Mouse (Mus musculus): ENCODE measurements around the gene March6. TPM values are rescaled to one million over a fixed set of nuclear protein-coding genes. Genes with fewer than 3 reads are reported as not detected.

The March6 gene
- polyA plus RNA-seq, 1 experiment from 2014 or later: 12.9 TPM

- no peak overlapping the region for H3K9ac ChIP-seq (ENCODE audit: low read length)
- no peak for ATAC-seq (ENCODE audit: low FRiP score, low TSS enrichment)
- H3K27ac ChIP-seq (replicated peaks): no peak overlapping the region
- DNase-seq (ENCODE audit: low spot score): no peak
- H3K9me3 ChIP-seq (ENCODE audit: control insufficient read depth, low read length): no peaks in the 10 kb centered on the region
- no peaks in the 10 kb centered on the region for H3K4me1 ChIP-seq (replicated peaks; ENCODE audit: control insufficient read depth, insufficient read depth)
- H3K4me2 ChIP-seq (replicated peaks; ENCODE audit: low read depth): no peak overlapping the region
- no peak for TF ChIP-seq CTCF (IDR thresholded peaks at IDR 0.05; ENCODE audit: low read depth)
- TF ChIP-seq EP300 (optimal IDR thresholded peaks at IDR 0.05): no peak
- WGBS: 81% methylated on average over 1 of the region's 1 CpGs
- H3K36me3 ChIP-seq (ENCODE audit: control insufficient read depth, insufficient read depth, low read length): no peaks in the 10 kb centered on the region
- H3K27me3 ChIP-seq (ENCODE audit: control insufficient read depth, insufficient read depth, low read length): no peaks in the 10 kb centered on the region
- no peak overlapping the region for H3K4me3 ChIP-seq (ENCODE audit: low read depth, low read length)
Measured at GRCm38 (mm10) chr15:31511795-31512194, 19.1 kb downstream of the March6 start.

DNA sequence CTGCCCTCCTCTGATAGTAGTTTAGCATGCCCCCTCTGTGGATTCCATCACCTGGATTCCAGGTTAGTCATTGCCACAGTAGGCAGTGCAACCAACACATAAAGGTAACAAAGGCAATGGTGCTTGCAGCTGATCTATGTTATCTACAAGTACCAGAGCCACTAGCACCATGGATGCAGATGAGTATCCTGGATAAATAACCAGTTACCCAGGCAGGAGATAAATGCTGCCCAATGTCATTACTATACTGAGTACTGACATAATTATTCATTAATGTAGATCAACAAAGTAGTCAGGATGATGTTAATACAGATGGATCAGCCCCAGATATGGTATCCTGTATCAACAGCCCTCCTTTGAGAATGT, 19.5 kb downstream of the March6 start:
- TF ChIP-seq CTCF (IDR thresholded peaks at IDR 0.05; ENCODE audit: low read depth): no peak
- TF ChIP-seq EP300 (optimal IDR thresholded peaks at IDR 0.05): no peak
- Histone ChIP-seq H3K36me3 (ENCODE audit: control insufficient read depth, insufficient read depth, low read length) (no peaks in the 10 kb centered on the region), H3K27ac (replicated peaks) (no peak overlapping the region), H3K4me2 (replicated peaks; ENCODE audit: low read depth) (no peak overlapping the region), H3K4me3 (ENCODE audit: low read depth, low read length) (no peak overlapping the region), H3K9ac (ENCODE audit: low read length) (no peak overlapping the region), H3K27me3 (ENCODE audit: control insufficient read depth, insufficient read depth, low read length) (no peaks in the 10 kb centered on the region), H3K9me3 (ENCODE audit: control insufficient read depth, low read length) (no peaks in the 10 kb centered on the region), H3K4me1 (replicated peaks; ENCODE audit: control insufficient read depth, insufficient read depth) (no peaks in the 10 kb centered on the region)
- no peak for ATAC-seq (ENCODE audit: low FRiP score, low TSS enrichment)
- DNase-seq (ENCODE audit: low spot score): no peak

DNA sequence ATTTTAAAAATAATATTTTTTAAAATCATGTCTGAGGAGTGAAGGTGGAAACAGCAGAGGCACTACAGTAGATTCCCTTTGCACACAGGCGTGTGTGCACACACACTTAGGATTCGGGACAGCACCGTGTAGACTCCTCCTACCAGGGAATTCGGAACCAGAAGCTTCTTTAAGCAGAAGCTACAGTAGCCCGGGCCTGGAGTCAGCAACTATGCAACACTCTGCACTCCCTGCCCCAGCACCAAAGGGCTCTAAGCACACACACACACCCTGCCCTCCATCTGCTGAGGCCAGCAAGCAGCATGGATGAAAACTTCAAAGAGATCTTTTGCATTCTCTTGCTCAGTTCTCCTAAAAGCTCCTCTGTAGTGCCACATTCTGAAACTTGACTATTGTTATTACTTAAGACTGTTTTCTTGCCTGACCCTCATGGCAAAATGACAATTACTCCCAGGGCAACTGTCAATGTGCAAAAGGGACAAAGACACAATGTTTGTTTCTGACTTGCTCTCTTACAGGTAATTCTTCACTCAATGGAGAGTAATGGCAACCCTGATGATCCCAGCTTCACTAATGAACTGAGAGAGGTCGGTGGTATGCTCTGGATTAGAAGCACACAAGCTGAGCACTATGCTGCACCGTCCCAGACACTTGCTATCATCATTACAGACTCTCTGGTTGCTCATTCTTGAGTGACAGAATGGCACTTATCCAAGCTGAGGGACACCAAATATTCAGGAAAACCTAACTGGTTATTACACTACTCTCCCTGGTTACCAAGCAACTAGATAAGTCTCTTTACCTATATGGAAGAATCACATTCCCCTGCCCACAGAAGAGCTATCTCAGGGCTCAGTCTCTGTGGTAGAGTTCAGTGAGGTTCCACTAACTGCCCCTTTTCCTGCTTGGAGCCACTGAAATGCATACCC, 20.1 kb downstream of the March6 start:
- Histone ChIP-seq H3K27ac (replicated peaks) (no peak overlapping the region), H3K4me3 (ENCODE audit: low read depth, low read length) (no peak overlapping the region), H3K36me3 (ENCODE audit: control insufficient read depth, insufficient read depth, low read length) (no peaks in the 10 kb centered on the region), H3K9me3 (ENCODE audit: control insufficient read depth, low read length) (no peaks in the 10 kb centered on the region), H3K27me3 (ENCODE audit: control insufficient read depth, insufficient read depth, low read length) (no peaks in the 10 kb centered on the region), H3K9ac (ENCODE audit: low read length) (no peak overlapping the region), H3K4me2 (replicated peaks; ENCODE audit: low read depth) (no peak overlapping the region), H3K4me1 (replicated peaks; ENCODE audit: control insufficient read depth, insufficient read depth) (no peaks in the 10 kb centered on the region)
- DNase-seq (ENCODE audit: low spot score) (no peak), ATAC-seq (ENCODE audit: low FRiP score, low TSS enrichment) (no peak)
- no peak for TF ChIP-seq CTCF (IDR thresholded peaks at IDR 0.05; ENCODE audit: low read depth)
- no peak for TF ChIP-seq EP300 (optimal IDR thresholded peaks at IDR 0.05)
- 49% methylated on average over 7 of the region's 7 CpGs for WGBS

GRCm38 (mm10) chr15:31505082-31505481, 25.8 kb downstream of the March6 start:
- Histone ChIP-seq H3K27me3 (ENCODE audit: control insufficient read depth, insufficient read depth, low read length) (no peaks in the 10 kb centered on the region), H3K4me1 (replicated peaks; ENCODE audit: control insufficient read depth, insufficient read depth) (no peaks in the 10 kb centered on the region), H3K27ac (replicated peaks) (no peak overlapping the region), H3K9me3 (ENCODE audit: control insufficient read depth, low read length) (no peaks in the 10 kb centered on the region), H3K4me3 (ENCODE audit: low read depth, low read length) (no peak overlapping the region), H3K36me3 (ENCODE audit: control insufficient read depth, insufficient read depth, low read length) (0 out of 2 replicates have a peak, but pooled peaks cover 3% of the 10 kb centered on the region), H3K9ac (ENCODE audit: low read length) (no peak overlapping the region), H3K4me2 (replicated peaks; ENCODE audit: low read depth) (no peak overlapping the region)
- no peak for TF ChIP-seq EP300 (optimal IDR thresholded peaks at IDR 0.05)
- no peak for TF ChIP-seq CTCF (IDR thresholded peaks at IDR 0.05; ENCODE audit: low read depth)
- DNase-seq (ENCODE audit: low spot score) (no peak), ATAC-seq (ENCODE audit: low FRiP score, low TSS enrichment) (no peak)
- WGBS: 62% methylated on average over 2 of the region's 2 CpGs

DNA sequence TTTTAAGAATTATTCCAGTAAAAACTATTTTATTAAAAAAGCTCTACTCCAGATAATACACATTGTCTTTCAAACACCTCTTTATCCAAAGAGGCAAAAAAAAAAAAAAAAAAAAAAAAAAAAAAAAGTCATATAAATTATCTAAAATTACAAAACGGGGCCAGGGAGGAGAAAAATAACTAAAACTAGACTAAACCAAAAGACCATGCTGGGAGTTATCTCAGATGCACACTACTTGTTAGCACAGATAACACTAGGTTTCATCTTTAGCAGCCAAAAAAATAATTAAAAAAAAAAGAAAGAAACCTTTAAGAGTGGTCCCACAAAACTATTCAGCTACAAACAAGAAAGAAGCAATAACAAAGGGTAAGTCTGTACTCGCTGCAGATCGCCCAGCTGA, 27.4 kb downstream of the March6 start:
- Histone ChIP-seq H3K4me2 (replicated peaks; ENCODE audit: low read depth) (no peak overlapping the region), H3K4me1 (replicated peaks; ENCODE audit: control insufficient read depth, insufficient read depth) (no peaks in the 10 kb centered on the region), H3K9me3 (ENCODE audit: control insufficient read depth, low read length) (no peaks in the 10 kb centered on the region), H3K9ac (ENCODE audit: low read length) (no peak overlapping the region), H3K4me3 (ENCODE audit: low read depth, low read length) (no peak overlapping the region), H3K27ac (replicated peaks) (no peak overlapping the region), H3K27me3 (ENCODE audit: control insufficient read depth, insufficient read depth, low read length) (no peaks in the 10 kb centered on the region), H3K36me3 (ENCODE audit: control insufficient read depth, insufficient read depth, low read length) (peaks cover 3% of the 10 kb centered on the region; the same call in 1 of the 2 replicates)
- WGBS: 82% methylated on average over 3 of the region's 3 CpGs
- DNase-seq (ENCODE audit: low spot score) (no peak), ATAC-seq (ENCODE audit: low FRiP score, low TSS enrichment) (no peak)
- TF ChIP-seq EP300 (optimal IDR thresholded peaks at IDR 0.05): no peak
- TF ChIP-seq CTCF (IDR thresholded peaks at IDR 0.05; ENCODE audit: low read depth): no peak

DNA sequence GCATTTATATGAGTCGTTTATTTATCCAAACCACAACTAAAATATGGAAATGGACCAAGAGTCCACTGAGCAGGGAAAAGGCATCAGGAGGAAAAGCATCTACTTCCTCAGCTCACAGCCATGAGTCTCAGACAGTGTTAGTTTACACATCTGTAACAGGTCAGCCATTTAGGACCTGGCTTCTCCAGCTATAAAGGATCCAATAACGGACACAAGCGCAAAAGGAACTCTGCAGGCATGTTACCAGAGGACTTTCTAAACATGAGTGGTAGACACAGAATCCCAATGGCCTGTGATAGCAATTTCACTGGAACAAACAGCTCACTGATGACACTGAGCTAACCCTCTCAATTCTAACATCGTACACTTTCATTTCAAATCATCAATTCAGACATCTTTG, 27.9 kb downstream of the March6 start:
- TF ChIP-seq EP300 (optimal IDR thresholded peaks at IDR 0.05): no peak
- no peak for TF ChIP-seq CTCF (IDR thresholded peaks at IDR 0.05; ENCODE audit: low read depth)
- no peaks in the 10 kb centered on the region for H3K9me3 ChIP-seq (ENCODE audit: control insufficient read depth, low read length)
- H3K4me1 ChIP-seq (replicated peaks; ENCODE audit: control insufficient read depth, insufficient read depth): no peaks in the 10 kb centered on the region
- DNase-seq (ENCODE audit: low spot score): no peak
- no peak overlapping the region for H3K27ac ChIP-seq (replicated peaks)
- no peaks in the 10 kb centered on the region for H3K27me3 ChIP-seq (ENCODE audit: control insufficient read depth, insufficient read depth, low read length)
- 84% methylated on average over 4 of the region's 4 CpGs for WGBS
- H3K36me3 ChIP-seq (ENCODE audit: control insufficient read depth, insufficient read depth, low read length): peaks cover 3% of the 10 kb centered on the region; the same call in 1 of the 2 replicates
- H3K9ac ChIP-seq (ENCODE audit: low read length): no peak overlapping the region
- no peak overlapping the region for H3K4me3 ChIP-seq (ENCODE audit: low read depth, low read length)
- ATAC-seq (ENCODE audit: low FRiP score, low TSS enrichment): no peak
- no peak overlapping the region for H3K4me2 ChIP-seq (replicated peaks; ENCODE audit: low read depth)
